Mouse (Mus musculus): ENCODE data around the gene Ccn1.

Ccn1 gene

GRCm38 (mm10) chr3:145614362-145615115 lies 35.2 kb downstream of the Ccn1 start:
- no peak for DNase-seq

DNA sequence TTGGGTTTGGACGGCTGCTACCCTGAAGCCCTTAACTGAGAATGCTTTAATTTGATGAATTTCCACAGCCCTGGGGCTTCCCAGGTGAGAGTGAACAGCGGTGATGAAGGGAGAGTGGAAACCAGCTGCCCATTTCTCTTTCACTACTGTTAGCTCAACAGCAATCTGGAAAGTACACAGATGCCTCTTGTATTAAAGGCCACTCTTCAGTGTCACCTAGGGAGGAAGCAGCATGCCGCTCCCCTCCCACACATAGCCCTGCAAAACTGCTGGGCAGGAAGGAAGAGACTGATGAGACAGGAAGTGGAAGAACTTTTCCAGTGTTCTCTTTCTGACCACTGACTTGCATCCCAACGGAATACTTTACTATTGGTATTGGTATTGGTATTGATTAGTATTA lies 36.5 kb downstream of the Ccn1 start:
- no peak for DNase-seq

DNA sequence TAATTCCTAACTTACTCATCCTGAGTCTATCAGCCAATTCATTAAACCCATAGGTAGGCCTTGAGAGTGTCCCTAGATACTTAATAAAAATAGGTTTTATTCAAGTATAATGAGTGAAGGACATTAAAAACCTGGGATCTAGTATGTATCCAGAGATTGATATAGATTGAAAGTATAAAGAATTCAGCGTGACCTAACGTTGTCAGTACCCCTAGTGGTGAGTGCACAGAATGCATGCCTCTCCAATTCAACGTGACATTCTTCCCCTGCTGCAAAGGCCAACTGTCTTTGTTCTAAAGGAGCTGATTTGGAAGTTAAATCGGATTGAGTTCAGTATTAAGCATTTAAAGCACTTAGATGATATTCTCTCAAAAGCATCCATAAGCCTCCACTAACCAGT lies 37.1 kb downstream of the Ccn1 start:
- DNase-seq, result no peak

DNA sequence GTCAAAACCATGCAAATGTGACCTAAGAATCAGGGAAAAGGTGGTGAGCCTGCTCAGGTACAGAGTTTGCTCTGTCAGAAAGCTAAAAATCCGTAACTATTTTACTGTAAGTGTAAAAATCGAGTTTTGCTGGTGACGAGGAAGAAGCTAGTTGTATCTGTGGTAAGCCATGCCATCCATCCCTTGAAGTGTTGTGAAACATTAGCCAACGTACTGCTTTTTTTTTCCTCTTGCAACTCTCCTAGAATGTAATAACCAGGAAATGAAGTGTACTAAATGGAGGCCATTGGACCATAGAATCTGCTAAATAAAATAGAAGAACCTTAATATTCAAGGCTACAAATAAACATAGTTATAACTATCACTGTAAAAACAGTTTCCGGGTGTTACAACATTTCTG lies 41.5 kb downstream of the Ccn1 start:
- no peak for DNase-seq

DNA sequence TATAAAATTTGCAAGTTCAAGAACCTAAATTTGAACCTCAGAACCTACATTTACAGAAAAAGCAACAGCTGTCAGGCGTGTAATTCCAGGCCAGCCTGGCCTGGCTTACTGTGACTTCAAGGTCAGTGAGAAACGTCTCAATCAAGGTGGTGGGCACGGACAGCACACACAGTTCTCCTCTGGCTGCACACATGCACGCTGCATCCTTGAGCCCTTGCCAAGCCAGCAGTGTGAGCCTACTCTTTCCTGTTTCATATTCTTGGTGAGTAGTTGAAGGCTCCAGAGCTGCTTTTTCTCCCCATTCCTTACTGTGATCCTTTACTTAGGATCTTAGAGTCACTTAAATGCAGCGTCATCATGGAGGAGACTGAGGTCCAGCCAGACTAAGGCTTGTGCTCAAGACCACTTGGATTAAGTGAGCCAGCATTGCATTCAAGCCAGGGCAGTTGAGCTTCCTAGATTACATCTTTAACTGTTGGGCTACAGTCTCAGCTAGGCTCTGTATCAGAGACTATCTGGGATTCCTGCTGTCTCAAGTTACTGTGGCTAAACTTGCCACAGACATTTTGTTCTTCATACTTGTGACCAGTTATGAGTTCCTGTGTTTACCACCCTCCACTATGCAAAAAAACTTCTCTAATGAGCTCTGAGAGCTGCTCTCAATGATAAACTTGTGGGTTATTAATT lies 44.2 kb downstream of the Ccn1 start:
- DNase-seq, result no peak

- no peak for DNase-seq
Observed at GRCm38 (mm10) chr3:145602410-145603206, 47.2 kb downstream of the Ccn1 start.

DNA sequence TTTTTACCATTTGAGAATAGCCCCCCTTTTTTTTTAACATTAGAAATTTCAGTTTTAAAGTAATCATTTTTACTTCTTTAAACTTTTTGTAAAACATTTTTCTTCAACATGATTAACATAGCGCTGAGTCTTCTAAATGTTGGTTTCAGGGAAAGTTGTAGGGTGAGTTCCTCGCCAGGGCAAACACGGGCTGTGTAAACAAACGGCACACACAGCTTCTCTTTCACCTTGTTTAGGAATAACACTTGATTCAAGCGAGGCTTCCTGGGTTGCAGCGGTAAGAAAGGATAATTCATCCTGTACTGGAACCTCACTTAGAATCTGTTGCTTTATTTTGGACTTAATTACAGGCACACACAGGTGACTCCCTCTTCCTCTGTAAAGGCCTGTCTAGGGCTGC lies 48.4 kb downstream of the Ccn1 start:
- DNase-seq, result no peak

- DNase-seq, result no peak
Observed at GRCm38 (mm10) chr3:145600801-145601200, 49.0 kb downstream of the Ccn1 start.

GRCm38 (mm10) chr3:145599059-145599458 lies 50.7 kb downstream of the Ccn1 start:
- DNase-seq, result no peak

All from B cell, adult 2 months (primary cell).